Mouse (Mus musculus) heart, adult 8-10 months (tissue): ENCODE data around the gene Wfdc9. TPM values are rescaled to one million over a fixed set of nuclear protein-coding genes. Genes with fewer than 3 reads are reported as not detected.

Experiments used
- DNase-seq: peaks from one replicate; pipeline ENCODE4 v3.0.0; 2022; ENCODE audit warnings: low spot score
- total RNA-seq, 4 experiments: library from RNA; stranded (reverse); gene quantifications; 2 replicates each; pipeline ENCODE4 v1.2.4; 2022

The Wfdc9 gene
- total RNA-seq, 4 experiments from 2014 or later = not detected

GRCm38 (mm10) chr2:164619050-164619449, 37.3 kb downstream of the Wfdc9 start:
- no peak for DNase-seq

GRCm38 (mm10) chr2:164615386-164615785, 41.0 kb downstream of the Wfdc9 start:
- no peak for DNase-seq

GRCm38 (mm10) chr2:164613471-164613870, 42.9 kb downstream of the Wfdc9 start, which contains the start of the genes Wfdc6b and Wfdc8:
Gene Wfdc6b, plus strand, starts transcription at chr2:164613522.
Gene Wfdc8, minus strand, starts transcription at chr2:164613626.
- peak; percentile 28 for DNase-seq

GRCm38 (mm10) chr2:164608781-164609180, 47.6 kb downstream of the Wfdc9 start:
- DNase-seq = no peak

- no peak for DNase-seq
These were observed 52.0 kb downstream of the Wfdc9 start for GRCm38 (mm10) chr2:164604411-164604810.

GRCm38 (mm10) chr2:164603482-164603881, 52.9 kb downstream of the Wfdc9 start:
- DNase-seq = no peak

- DNase-seq = no peak
These were observed 56.2 kb downstream of the Wfdc9 start for GRCm38 (mm10) chr2:164600179-164600578.

Other genes with a start within 250 kb of the Wfdc9 start
- 10 to 100 TPM; 14.9 to 23.0 (median 20.7) TPM for gene Sdc4, start 212.7 kb downstream of the Wfdc9 start, total RNA-seq
- 10 to 100 TPM; 25.2 to 28.5 (median 25.8) TPM for gene Sys1, start 199.6 kb downstream of the Wfdc9 start, total RNA-seq
- gene Gm20458, start 195.6 kb downstream of the Wfdc9 start, total RNA-seq = 1 to 10 TPM; 3.6 to 6.7 (median 5.5) TPM
- gene Trp53tg5, start 182.9 kb downstream of the Wfdc9 start, total RNA-seq = not detected
- 10 to 100 TPM; 11.3 to 15.0 (median 12.6) TPM for gene Dbndd2, start 170.5 kb downstream of the Wfdc9 start, total RNA-seq
- gene Pigt, start 159.1 kb downstream of the Wfdc9 start, total RNA-seq = 10 to 100 TPM; 32.0 to 34.8 (median 33.9) TPM
- gene Wfdc2, start 94.2 kb downstream of the Wfdc9 start, total RNA-seq = 1 to 10 TPM in 3 of 4 experiments, under 1 TPM in 1; 0.73 to 3.1 (median 2.1) TPM
- not detected for gene Spint3, start 83.1 kb downstream of the Wfdc9 start, total RNA-seq
- gene Wfdc6a, start 71.1 kb downstream of the Wfdc9 start, total RNA-seq = under 1 TPM in 1 of 4 experiments, not detected in 3; 0.49 TPM
- gene Eppin, start 63.0 kb downstream of the Wfdc9 start, total RNA-seq = not detected
- gene Wfdc6b, start 43.1 kb downstream of the Wfdc9 start, total RNA-seq = not detected
- gene Wfdc8, start 43.0 kb downstream of the Wfdc9 start, total RNA-seq = not detected
- gene Wfdc16, start 17.8 kb downstream of the Wfdc9 start, total RNA-seq = not detected
- gene Wfdc10, start 537 bp downstream of the Wfdc9 start, total RNA-seq = not detected
- not detected for gene Wfdc11, start 17.5 kb upstream of the Wfdc9 start, total RNA-seq
- gene Wfdc13, start 28.5 kb upstream of the Wfdc9 start, total RNA-seq = under 1 TPM in 1 of 4 experiments, not detected in 3; 0.24 TPM
- not detected for gene Spint4, start 41.9 kb upstream of the Wfdc9 start, total RNA-seq
- not detected for gene Spint5, start 58.7 kb upstream of the Wfdc9 start, total RNA-seq
- gene Wfdc3, start 89.3 kb upstream of the Wfdc9 start, total RNA-seq = under 1 TPM in 2 of 4 experiments, not detected in 2; 0.30 to 0.83 TPM
- gene Dnttip1, start 89.4 kb upstream of the Wfdc9 start, total RNA-seq = 10 to 100 TPM; 20.4 to 28.2 (median 26.9) TPM
- gene Ube2c, start 113.3 kb upstream of the Wfdc9 start, total RNA-seq = 1 to 10 TPM in 2 of 4 experiments, under 1 TPM in 2; 0.47 to 2.7 (median 1.4) TPM
- 1 to 10 TPM; 2.9 to 7.2 (median 3.1) TPM for gene Tnnc2, start 123.4 kb upstream of the Wfdc9 start, total RNA-seq
- gene Snx21, start 129.2 kb upstream of the Wfdc9 start, total RNA-seq = 10 to 100 TPM; 23.1 to 24.9 (median 23.5) TPM
- 10 to 100 TPM; 12.3 to 13.3 (median 12.6) TPM for gene Acot8, start 148.3 kb upstream of the Wfdc9 start, total RNA-seq
- gene Zswim3, start 148.5 kb upstream of the Wfdc9 start, total RNA-seq = 1 to 10 TPM; 2.2 to 2.7 (median 2.5) TPM
- 1 to 10 TPM; 4.6 to 6.1 (median 5.1) TPM for gene Zswim1, start 166.1 kb upstream of the Wfdc9 start, total RNA-seq
- 1 to 10 TPM in 1 of 4 experiments, under 1 TPM in 2, not detected in 1; 0.66 to 1.2 (median 0.80) TPM for gene Spata25, start 172.0 kb upstream of the Wfdc9 start, total RNA-seq
- gene Ctsa, start 176.3 kb upstream of the Wfdc9 start, total RNA-seq = 100 to 1,000 TPM in 3 of 4 experiments, 10 to 100 TPM in 1; 94.7 to 106 (median 103) TPM
- 10 to 100 TPM; 53.8 to 59.3 (median 58.1) TPM for gene Neurl2, start 176.9 kb upstream of the Wfdc9 start, total RNA-seq
- gene Pltp, start 201.1 kb upstream of the Wfdc9 start, total RNA-seq = 10 to 100 TPM; 32.8 to 40.4 (median 35.7) TPM
- 10 to 100 TPM; 23.3 to 34.7 (median 33.0) TPM for gene Pcif1, start 222.7 kb upstream of the Wfdc9 start, total RNA-seq